Mouse (Mus musculus) central nervous system, embryonic 18 days (tissue): Measurements from ENCODE around the gene Polr2a. TPM values are rescaled to one million over a fixed set of nuclear protein-coding genes. Genes with fewer than 3 reads are reported as not detected.

Experiments
- polyA plus RNA-seq: library from polyadenylated mRNA; depleted of rRNA; stranded (reverse); fragments of >200 nt; gene quantifications from 2 replicates; pipeline ENCODE4 v1.2.3, GENCODE M21; 2012; rRNA removed

Gene Polr2a
- 20.4 and 20.9 TPM in 2 replicates for polyA plus RNA-seq

DNA sequence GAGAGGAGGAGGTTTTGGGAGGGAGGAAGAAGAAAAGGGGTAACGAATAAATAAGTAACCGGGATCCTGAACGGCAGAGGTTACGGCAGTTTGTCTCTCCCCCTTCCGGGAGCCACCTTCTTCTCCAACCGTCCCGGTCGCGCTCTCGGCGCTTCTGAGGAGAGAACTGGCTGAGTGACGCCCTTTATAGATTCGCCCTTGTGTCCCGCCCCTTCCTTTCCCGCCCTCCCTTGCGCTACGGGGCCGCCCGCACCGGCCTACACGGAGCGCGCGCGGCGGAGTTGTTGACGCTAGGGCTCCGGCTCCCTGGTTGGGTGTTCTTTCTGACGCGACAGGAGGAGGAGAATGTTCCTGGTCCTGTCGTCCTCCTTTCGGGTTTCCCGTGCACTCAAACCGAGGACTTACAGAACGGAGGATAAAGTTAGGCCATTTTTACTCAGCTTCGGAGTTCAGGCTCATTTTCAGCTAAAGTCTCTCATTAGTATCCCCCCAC lies at the start of gene Polr2a:
Polr2a (minus strand) TSS at position 160 of the 493 bp plus-strand sequence.

DNA sequence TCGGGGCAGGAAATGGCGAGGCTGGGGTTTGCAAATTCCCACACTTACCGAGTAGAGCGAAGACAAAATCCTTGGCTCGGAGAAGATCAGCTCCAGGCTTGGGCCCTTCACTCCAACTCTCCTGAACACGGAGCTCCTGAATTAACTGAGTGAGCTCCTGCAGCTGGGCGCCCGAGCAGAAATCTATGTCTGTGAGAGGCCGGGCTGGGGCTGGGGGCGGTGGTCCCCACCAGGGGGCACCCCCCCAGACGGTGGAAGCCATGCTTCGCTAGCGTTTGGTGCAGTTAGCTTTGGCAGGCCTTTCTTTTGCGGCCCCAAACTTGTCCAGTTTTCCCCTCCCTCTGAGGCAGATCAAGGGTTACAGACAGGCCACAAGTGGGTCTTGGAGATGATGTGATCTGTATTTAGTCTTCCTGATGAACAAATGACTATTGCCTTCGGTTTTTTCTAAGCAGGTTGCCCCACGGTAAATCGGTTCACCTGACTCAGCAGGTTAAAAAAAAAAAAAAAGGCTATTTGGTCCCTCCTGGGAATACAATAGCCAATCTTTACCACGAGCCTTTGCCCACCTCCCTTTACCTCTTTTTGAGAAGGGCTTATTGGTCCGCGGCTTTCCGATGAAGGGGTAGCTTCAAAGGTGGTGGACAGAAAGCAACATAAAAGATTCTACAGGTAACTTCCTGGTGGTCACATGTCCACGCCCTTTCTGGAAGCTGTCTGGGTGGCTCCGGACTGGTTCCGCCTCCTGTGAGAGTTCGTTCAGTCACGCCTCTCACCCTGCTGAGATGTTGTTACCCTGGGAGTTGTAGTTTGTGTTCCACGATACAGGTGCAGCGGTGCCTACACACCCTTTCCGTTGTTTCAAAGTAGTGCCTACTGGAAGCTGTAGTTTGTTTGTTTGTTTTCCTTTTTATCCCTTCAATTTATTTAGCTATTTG lies 46.8 kb upstream of the Polr2a start, which contains the start of gene Tmem102:
Tmem102 (minus strand) TSS at position 653 of the 938 bp plus-strand sequence.

GRCm38 (mm10) chr11:69801379-69801977 lies 43.0 kb upstream of the Polr2a start, which contains the start of gene Fgf11:
Gene Fgf11, minus strand, starts transcription at chr11:69801857.

GRCm38 (mm10) chr11:69795168-69795982 lies 36.9 kb upstream of the Polr2a start, which contains the start of gene Chrnb1:
Gene Chrnb1, minus strand, starts transcription at chr11:69795943.

DNA sequence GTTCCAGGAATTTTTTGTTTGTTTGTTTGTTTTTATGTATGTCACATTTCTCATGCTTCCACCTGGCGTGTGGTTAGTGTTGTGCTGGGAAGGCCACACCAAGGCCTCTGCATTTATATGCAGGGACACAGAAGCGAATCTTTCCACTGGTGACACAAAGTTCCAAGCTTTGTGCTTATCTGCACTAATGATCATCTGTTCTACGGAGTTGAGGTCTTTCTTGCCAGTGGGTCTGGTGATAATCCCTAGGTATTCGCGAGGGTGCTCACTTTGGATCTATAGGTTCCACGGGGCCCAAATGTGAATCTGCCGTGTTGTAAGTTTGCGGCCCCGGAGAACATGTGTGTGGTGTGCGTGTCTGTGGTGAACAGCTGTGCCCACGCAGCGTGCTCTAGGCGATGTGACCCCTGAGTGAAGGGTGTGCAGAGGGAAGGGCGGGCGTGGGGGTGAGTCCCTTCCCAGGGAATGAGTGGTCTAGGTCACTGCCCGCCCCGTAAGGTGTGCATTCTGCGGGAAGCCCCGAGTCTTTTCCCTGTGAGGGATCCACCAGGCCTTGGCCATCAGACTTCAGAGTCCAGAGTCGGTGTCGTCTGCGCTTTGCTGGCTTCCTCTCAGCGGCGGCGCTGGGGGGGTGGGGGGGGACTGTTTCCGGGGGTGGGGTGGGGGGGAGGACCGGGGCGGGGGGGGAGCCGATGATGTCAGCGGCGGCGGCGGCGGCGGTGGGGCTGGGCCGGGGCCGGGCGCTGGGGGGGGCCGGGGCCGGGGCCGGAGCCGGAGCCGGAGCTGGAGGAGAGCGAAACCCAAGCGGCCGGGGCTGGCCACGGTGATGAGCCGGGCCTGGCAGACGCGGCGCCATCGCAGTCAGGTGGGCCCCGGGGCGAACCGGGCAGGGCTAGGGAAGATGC lies 7.0 kb upstream of the Polr2a start, which contains the start of gene Zbtb4:
Zbtb4 (plus strand) TSS at position 692 of the 905 bp plus-strand sequence.

GRCm38 (mm10) chr11:69761868-69762267 lies 3.4 kb upstream of the Polr2a start, which contains the start of gene Slc35g3:
Gene Slc35g3, minus strand, starts transcription at chr11:69761968.

DNA sequence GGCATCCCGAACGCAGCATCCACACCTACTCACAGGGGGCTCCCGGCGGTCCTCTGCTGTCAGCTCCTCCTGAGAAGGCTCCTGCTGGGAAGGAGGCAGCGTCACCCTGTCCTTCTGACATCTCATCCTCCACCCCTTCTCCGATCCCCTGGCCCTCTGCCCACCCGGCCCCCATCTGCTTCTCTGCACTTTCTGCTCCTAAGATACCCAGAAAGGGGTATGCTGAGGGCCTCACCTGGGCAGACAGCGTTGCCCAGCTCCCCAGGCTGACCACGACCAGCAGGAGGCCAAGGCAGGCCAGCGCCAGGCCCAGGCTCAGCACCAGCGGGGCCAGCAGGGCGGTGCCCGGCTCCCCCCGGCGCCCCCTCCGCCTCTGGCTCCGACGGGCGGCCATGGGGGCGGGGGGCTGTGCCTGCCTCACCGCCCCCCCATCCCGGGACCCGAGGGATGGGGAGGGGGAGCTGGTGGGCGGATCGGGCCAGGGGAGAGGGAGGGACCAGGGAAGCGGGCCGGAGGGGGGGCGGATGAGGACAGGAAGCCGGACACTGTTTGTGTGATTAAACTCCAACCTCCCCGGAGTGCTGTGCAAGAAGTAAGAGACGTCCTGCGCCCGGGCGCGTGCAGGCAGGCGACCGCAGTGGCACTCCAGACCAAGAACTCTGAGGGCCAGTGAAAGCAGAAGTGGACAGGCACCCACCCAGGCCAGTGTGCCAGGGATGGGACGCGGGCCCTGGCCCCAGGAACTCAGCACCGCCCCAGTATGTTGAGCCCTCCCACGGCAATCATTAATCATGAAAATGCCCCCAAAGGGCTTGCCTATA lies 62.9 kb downstream of the Polr2a start, which contains the start of the genes Tnfsf12 and Tnfsfm13:
Tnfsf12 (minus strand) TSS at position 489 of the 821 bp plus-strand sequence.
Tnfsfm13 (minus strand) TSS at position 738 of the 821 bp plus-strand sequence.

GRCm38 (mm10) chr11:69685526-69686148 lies 72.8 kb downstream of the Polr2a start, which contains the start of gene Tnfsf13:
Gene Tnfsf13, minus strand, starts transcription at chr11:69685784.

Other genes with a start within 250 kb of the Polr2a start
- 9.3 and 9.5 TPM in 2 replicates for gene Dnah2, start 209.5 kb downstream of the Polr2a start, polyA plus RNA-seq
- gene Efnb3, start 198.4 kb downstream of the Polr2a start, polyA plus RNA-seq: 209 and 212 TPM in 2 replicates
- gene Wrap53, start 178.4 kb downstream of the Polr2a start, polyA plus RNA-seq: 15.4 and 16.4 TPM in 2 replicates
- gene Trp53, start 178.3 kb downstream of the Polr2a start, polyA plus RNA-seq: 63.0 and 69.2 TPM in 2 replicates
- 95.2 and 95.8 TPM in 2 replicates for gene Atp1b2, start 152.7 kb downstream of the Polr2a start, polyA plus RNA-seq
- not detected in 2 replicates for gene Shbg, start 140.7 kb downstream of the Polr2a start, polyA plus RNA-seq
- gene Sat2, start 136.6 kb downstream of the Polr2a start, polyA plus RNA-seq: 16.5 and 16.9 TPM in 2 replicates
- gene Fxr2, start 125.6 kb downstream of the Polr2a start, polyA plus RNA-seq: 121 and 125 TPM in 2 replicates
- gene Sox15, start 103.3 kb downstream of the Polr2a start, polyA plus RNA-seq: 0.13 TPM in 1 of 2 replicates, not detected in the other
- 125 and 127 TPM in 2 replicates for gene Mpdu1, start 96.0 kb downstream of the Polr2a start, polyA plus RNA-seq
- 6.1 and 7.5 TPM in 2 replicates for gene Cd68, start 92.5 kb downstream of the Polr2a start, polyA plus RNA-seq
- gene Eif4a1, start 86.2 kb downstream of the Polr2a start, polyA plus RNA-seq: 887 and 907 TPM in 2 replicates
- gene Senp3, start 76.6 kb downstream of the Polr2a start, polyA plus RNA-seq: 155 and 168 TPM in 2 replicates
- gene Tnfsf13, start 72.9 kb downstream of the Polr2a start, polyA plus RNA-seq: 0.79 and 1.1 TPM in 2 replicates
- gene Tnfsf12, start 62.8 kb downstream of the Polr2a start, polyA plus RNA-seq: 7.0 and 7.1 TPM in 2 replicates
- 1.2 and 1.5 TPM in 2 replicates for gene Tnfsfm13, start 62.5 kb downstream of the Polr2a start, polyA plus RNA-seq
- 0.12 and 0.20 TPM in 2 replicates for gene Slc35g3, start 3.3 kb upstream of the Polr2a start, polyA plus RNA-seq
- gene Zbtb4, start 7.3 kb upstream of the Polr2a start, polyA plus RNA-seq: 15.8 and 16.1 TPM in 2 replicates
- 1.6 and 5.2 TPM in 2 replicates for gene Chrnb1, start 37.3 kb upstream of the Polr2a start, polyA plus RNA-seq
- gene Fgf11, start 43.2 kb upstream of the Polr2a start, polyA plus RNA-seq: 23.7 and 27.4 TPM in 2 replicates
- 0.13 and 0.25 TPM in 2 replicates for gene Tmem102, start 47.0 kb upstream of the Polr2a start, polyA plus RNA-seq
- not detected in 2 replicates for gene Gm39566, start 56.7 kb upstream of the Polr2a start, polyA plus RNA-seq
- not detected in 2 replicates for gene Spem2, start 59.8 kb upstream of the Polr2a start, polyA plus RNA-seq
- gene Spem1, start 63.5 kb upstream of the Polr2a start, polyA plus RNA-seq: 1.3 and 1.5 TPM in 2 replicates
- 90.2 and 112 TPM in 2 replicates for gene Nlgn2, start 79.1 kb upstream of the Polr2a start, polyA plus RNA-seq
- 232 and 256 TPM in 2 replicates for gene Tmem256, start 79.9 kb upstream of the Polr2a start, polyA plus RNA-seq
- 73.6 and 80.2 TPM in 2 replicates for gene Plscr3, start 87.7 kb upstream of the Polr2a start, polyA plus RNA-seq
- 0.04 and 0.18 TPM in 2 replicates for gene Tnk1, start 100.1 kb upstream of the Polr2a start, polyA plus RNA-seq
- not detected in 2 replicates for gene Tmem95, start 119.4 kb upstream of the Polr2a start, polyA plus RNA-seq
- 1.2 TPM in 2 replicates for gene Kctd11, start 122.8 kb upstream of the Polr2a start, polyA plus RNA-seq
- 0.61 and 0.68 TPM in 2 replicates for gene Acap1, start 136.9 kb upstream of the Polr2a start, polyA plus RNA-seq
- gene 2810408A11Rik, start 142.3 kb upstream of the Polr2a start, polyA plus RNA-seq: 5.3 and 5.6 TPM in 2 replicates
- 111 and 113 TPM in 2 replicates for gene Neurl4, start 142.4 kb upstream of the Polr2a start, polyA plus RNA-seq
- gene Gps2, start 155.3 kb upstream of the Polr2a start, polyA plus RNA-seq: 60.8 and 63.8 TPM in 2 replicates
- gene Eif5a, start 163.3 kb upstream of the Polr2a start, polyA plus RNA-seq: 777 and 816 TPM in 2 replicates
- 48.3 and 53.7 TPM in 2 replicates for gene Ybx2, start 177.2 kb upstream of the Polr2a start, polyA plus RNA-seq
- 3.7 and 4.9 TPM in 2 replicates for gene Slc2a4, start 189.6 kb upstream of the Polr2a start, polyA plus RNA-seq
- gene Cldn7, start 206.1 kb upstream of the Polr2a start, polyA plus RNA-seq: 0.21 and 2.5 TPM in 2 replicates
- 93.3 and 102 TPM in 2 replicates for gene Ctdnep1, start 222.5 kb upstream of the Polr2a start, polyA plus RNA-seq
- gene Elp5, start 223.9 kb upstream of the Polr2a start, polyA plus RNA-seq: 151 and 159 TPM in 2 replicates
- gene Gabarap, start 232.5 kb upstream of the Polr2a start, polyA plus RNA-seq: 412 and 425 TPM in 2 replicates
- 41.8 and 47.6 TPM in 2 replicates for gene Phf23, start 237.1 kb upstream of the Polr2a start, polyA plus RNA-seq
- 26.9 and 34.5 TPM in 2 replicates for gene Dvl2, start 242.0 kb upstream of the Polr2a start, polyA plus RNA-seq